Mouse (Mus musculus) heart, adult 2 months (tissue): ENCODE results near the gene Gm49027.

Source experiments
- CTCF ChIP-seq: fragments of 200-600 bp; IDR thresholded peaks from 2 replicates; pipeline ENCODE4 v1.8.1; 2022; ENCODE audit warnings: antibody characterized with exemption, mild to moderate bottlenecking, moderate library complexity
- EP300 ChIP-seq: fragments of 200-500 bp; IDR thresholded peaks from 2 replicates; pipeline ENCODE4 v1.6.1; 2011; ENCODE audit warnings: low read depth, low read length, control low read depth; ENCODE audit not compliant: insufficient read depth
- POLR2A ChIP-seq: fragments of 200-500 bp; IDR thresholded peaks from 2 replicates; pipeline ENCODE4 v1.6.1; 2011; ENCODE audit warnings: mild to moderate bottlenecking, low read depth, low read length, control low read depth; ENCODE audit not compliant: insufficient read depth

DNA sequence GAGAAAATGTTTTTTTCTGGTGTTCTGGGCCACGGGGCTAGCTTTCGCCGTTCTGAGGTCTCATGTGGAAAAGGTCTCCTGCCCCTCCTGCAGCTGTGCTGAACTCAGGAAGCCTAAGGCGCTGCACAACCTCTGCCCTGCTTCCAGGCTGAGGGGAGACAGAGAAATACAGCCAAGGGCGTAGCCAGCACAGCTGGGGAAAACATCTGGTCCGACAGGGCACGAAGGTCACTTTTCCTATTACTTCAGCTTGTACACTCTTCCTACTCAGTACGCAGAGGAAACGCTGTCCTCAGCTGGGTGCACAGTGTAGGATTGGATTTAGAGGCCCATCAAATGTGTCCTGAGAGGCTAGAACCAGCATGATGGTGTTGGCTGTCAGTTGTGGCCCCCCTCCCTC lies 35.4 kb downstream of the Gm49027 start:
- TF ChIP-seq CTCF (no peak), EP300 (peak; percentile 92), POLR2A (peak; percentile 32; the same call in 1 of the 2 replicates)
